Comparison of ENCODE assay signal across 8 mouse cellular contexts in the genomic region with DNA sequence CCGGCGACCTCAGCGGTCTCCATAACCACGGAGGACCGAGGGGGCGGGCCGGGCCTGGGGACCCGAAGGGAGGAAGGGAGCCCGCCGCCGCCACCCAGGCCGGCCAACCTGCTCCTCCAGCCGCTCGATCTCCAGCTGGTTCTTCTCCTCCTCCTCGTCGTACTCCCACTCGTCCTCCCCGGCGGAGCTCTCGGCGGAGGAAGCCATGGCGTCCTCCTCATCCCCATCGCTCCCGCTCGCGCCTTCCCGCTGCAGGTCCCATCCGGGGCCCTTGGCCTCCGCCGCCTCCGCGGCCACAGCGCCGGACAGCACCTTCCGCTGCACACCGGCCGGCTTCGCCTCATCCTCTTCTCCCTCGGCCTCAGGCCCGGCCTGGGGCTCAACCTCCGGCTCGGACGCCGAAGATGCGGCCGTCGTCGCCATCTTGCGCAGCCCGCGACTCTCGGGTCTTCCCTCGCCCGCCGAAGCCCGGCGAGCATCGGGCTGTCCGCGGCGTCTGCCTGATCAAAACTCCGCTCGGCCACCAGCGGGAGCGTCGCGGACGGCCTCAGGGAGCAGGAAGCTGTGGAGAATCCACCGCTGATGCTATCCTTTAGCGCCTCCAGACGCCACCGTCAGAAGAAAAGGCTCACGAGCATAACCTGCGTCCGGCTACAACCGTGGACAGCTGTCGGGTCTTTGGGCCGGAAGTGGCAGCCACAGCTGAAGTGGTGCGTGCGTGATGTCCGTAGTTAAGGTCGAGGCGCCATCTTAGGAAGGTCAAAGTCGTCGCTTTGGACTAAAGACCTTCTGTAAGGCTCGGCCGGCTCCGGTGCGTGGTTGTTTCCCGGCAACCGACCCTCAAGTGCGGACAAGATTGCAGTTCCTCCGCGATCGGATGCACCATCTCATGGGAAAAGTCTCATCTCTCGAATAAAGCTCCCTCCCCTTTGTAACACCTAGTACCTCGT. TPM values are rescaled to one million over a fixed set of nuclear protein-coding genes. Genes with fewer than 3 reads are reported as not detected.
DNase-seq lines count a peak whose midpoint lies in the region; ATAC-seq lines count a peak whose summit lies in the region.

No protein-coding gene starts in this region.

- peaks cover 2% of the 10 kb centered on the region; the same call in 1 of the 2 replicates for H3K4me1 ChIP-seq in hindbrain, embryonic 11.5 days (replicated peaks; ENCODE audit: control insufficient read depth, insufficient read depth, low read length)

- no peaks in the 10 kb centered on the region for H3K9me3 ChIP-seq in hindbrain, embryonic 11.5 days (ENCODE audit: control insufficient read depth, low read length)

- ATAC-seq in hindbrain, embryonic 11.5 days (ENCODE audit: low FRiP score): peak; percentile 81

- H3K9ac ChIP-seq in hindbrain, embryonic 11.5 days (ENCODE audit: low read depth, low read length): peak overlapping the region; percentile 94

- H3K36me3 ChIP-seq in hindbrain, embryonic 11.5 days (ENCODE audit: control insufficient read depth, insufficient read depth, low read length): peaks cover 3% of the 10 kb centered on the region

- H3K4me2 ChIP-seq in hindbrain, embryonic 11.5 days (replicated peaks; ENCODE audit: low read depth, low read length): peak overlapping the region; percentile 87

- H3K4me3 ChIP-seq in hindbrain, embryonic 11.5 days (ENCODE audit: low read depth, low read length): peak overlapping the region; percentile 91

- DNase-seq in NIH3T3 (ENCODE audit: low read depth): peak; percentile 89
- peak; percentile 91 for DNase-seq in cerebellum, adult 9-11 months
- DNase-seq in frontal cortex, adult 2 months (ENCODE audit: extremely low spot score in 1 of 2, low spot score in 1 of 2): peak; percentile 83 to 91
- DNase-seq in hindbrain, embryonic 11.5 days (ENCODE audit: low spot score): peak; percentile 85
- peak; percentile 84 to 87 for DNase-seq in layer of hippocampus, postnatal 10 days (ENCODE audit: low spot score in 2 of 2)
- peak; percentile 92 for DNase-seq in lung, postnatal 10 days
- DNase-seq in ovary, postnatal 36 days (ENCODE audit: low spot score): peak; percentile 84
- peak; percentile 84 for DNase-seq in thymus, postnatal 25 days

- H3K27me3 ChIP-seq in hindbrain, embryonic 11.5 days (ENCODE audit: control insufficient read depth, insufficient read depth, low read length): no peaks in the 10 kb centered on the region

- peak overlapping the region; percentile 94 for H3K27ac ChIP-seq in hindbrain, embryonic 11.5 days (ENCODE audit: low read depth, low read length)

- WGBS in hindbrain, embryonic 11.5 days: under 1% methylated on average over 90 of the region's 97 CpGs

RNA-seq across cellular contexts. Expression of a gene that starts 0.8 kb away (rescaled TPM):
- 39.0 and 44.1 TPM in 2 replicates for polyA plus RNA-seq in frontal cortex, adult 2 months (2012; rRNA removed)
- 45.1 and 51.1 TPM in 2 replicates for polyA plus RNA-seq in hindbrain, embryonic 11.5 days (2014; fragmentation: Nextera tagmentation; extraction: Ambion mirVana)
- total RNA-seq in layer of hippocampus, postnatal 10 days (2021): 10 to 100 TPM; 36.7 to 48.2 TPM

RNA-seq across cellular contexts. Expression of a gene that starts 1.1 kb away (rescaled TPM):
- polyA plus RNA-seq in frontal cortex, adult 2 months (2012; rRNA removed): 202 and 208 TPM in 2 replicates
- polyA plus RNA-seq in hindbrain, embryonic 11.5 days (2014; fragmentation: Nextera tagmentation; extraction: Ambion mirVana): 108 TPM in 2 replicates
- total RNA-seq in layer of hippocampus, postnatal 10 days (2021): 10 to 100 TPM; 71.0 to 77.5 TPM

RNA-seq across cellular contexts. Expression of a gene that starts 28.8 kb away (rescaled TPM):
- polyA plus RNA-seq in frontal cortex, adult 2 months (2012; rRNA removed): 17.6 and 22.6 TPM in 2 replicates
- 18.8 and 21.3 TPM in 2 replicates for polyA plus RNA-seq in hindbrain, embryonic 11.5 days (2014; fragmentation: Nextera tagmentation; extraction: Ambion mirVana)
- total RNA-seq in layer of hippocampus, postnatal 10 days (2021): 10 to 100 TPM; 11.7 to 13.1 TPM

RNA-seq across cellular contexts. Expression of a gene that starts 35.9 kb away (rescaled TPM):
- polyA plus RNA-seq in frontal cortex, adult 2 months (2012; rRNA removed): 9.4 and 9.5 TPM in 2 replicates
- polyA plus RNA-seq in hindbrain, embryonic 11.5 days (2014; fragmentation: Nextera tagmentation; extraction: Ambion mirVana): 3.3 and 3.8 TPM in 2 replicates
- total RNA-seq in layer of hippocampus, postnatal 10 days (2021): 1 to 10 TPM; 8.2 to 9.4 TPM

RNA-seq across cellular contexts. Expression of a gene that starts 46.9 kb away (rescaled TPM):
- polyA plus RNA-seq in frontal cortex, adult 2 months (2012; rRNA removed): not detected in 2 replicates
- not detected in 2 replicates for polyA plus RNA-seq in hindbrain, embryonic 11.5 days (2014; fragmentation: Nextera tagmentation; extraction: Ambion mirVana)
- not detected for total RNA-seq in layer of hippocampus, postnatal 10 days (2021)

Comparison
In these comparisons a context has a peak if more than half of its experiments do, and no peak if none do; other contexts are left out.
1. Peak in every context shown above with its lines: DNase-seq, ATAC-seq, H3K4me3 ChIP-seq and H3K27ac ChIP-seq.